Mouse (Mus musculus): ENCODE measurements around the gene Tex21. TPM values are rescaled to one million over a fixed set of nuclear protein-coding genes. Genes with fewer than 3 reads are reported as not detected.

Gene Tex21
- total and polyA plus RNA-seq, 3 experiments, result 4.4 to 6.7 TPM; not detected in 1

DNA sequence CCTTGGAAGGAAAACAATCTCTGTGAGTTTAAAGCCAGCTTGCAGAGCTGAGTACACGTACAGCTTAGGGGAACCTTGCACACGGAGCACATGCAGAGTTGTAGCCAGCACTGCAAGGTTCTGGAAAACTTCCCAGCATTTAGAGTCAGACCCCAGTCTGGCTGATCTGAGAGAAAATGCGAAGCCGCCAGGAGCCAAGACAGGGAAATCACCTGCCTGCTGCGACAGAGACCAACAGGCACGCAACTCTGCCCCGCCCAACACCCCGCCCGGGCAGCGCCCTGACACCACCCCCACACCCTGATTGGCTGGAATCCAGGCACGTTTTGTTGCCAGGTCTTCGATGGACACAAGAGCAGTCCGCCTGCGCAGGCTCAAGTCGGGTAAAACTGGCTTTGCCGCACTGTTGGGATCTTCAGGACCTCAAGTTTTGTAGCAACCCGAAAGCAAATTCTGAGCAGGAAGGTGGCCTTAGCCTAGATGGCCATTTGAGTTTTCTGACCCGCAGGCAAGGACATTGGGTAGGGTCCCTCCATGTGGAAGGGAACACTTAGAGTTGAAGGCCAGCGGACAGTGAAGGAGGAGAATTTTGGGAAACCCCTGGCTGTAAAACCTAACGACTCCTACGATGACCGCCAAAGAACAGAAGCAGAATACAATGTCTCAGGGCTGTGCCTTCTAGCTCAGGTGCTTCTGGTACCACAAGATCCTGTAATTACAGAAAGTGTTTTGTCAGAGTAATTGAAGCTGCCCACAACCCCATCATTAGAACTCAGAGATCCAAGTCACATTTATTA lies 50.4 kb downstream of the Tex21 start:
- TF ChIP-seq ZMIZ1 (IDR thresholded peaks at IDR 0.05; ENCODE audit: low read depth, low read length) (no peak), ELF1 (IDR thresholded peaks at IDR 0.05; ENCODE audit: low read depth, low read length) (no peak), NRF1 (IDR thresholded peaks at IDR 0.05; ENCODE audit: insufficient read depth, low read depth, low read length, poor library complexity, severe bottlenecking) (peak; percentile 81), GATA1 (IDR thresholded peaks at IDR 0.05; ENCODE audit: low read depth, low read length) (no peak), USF1 (IDR thresholded peaks at IDR 0.05; ENCODE audit: low read depth, low read length) (peak; percentile 39; the same call in 1 of the 2 replicates), JUND (IDR thresholded peaks at IDR 0.05; ENCODE audit: low read depth, low read length) (no peak), TCF12 (IDR thresholded peaks at IDR 0.05; ENCODE audit: low read depth, low read length) (no peak), POLR2AphosphoS5 (IDR thresholded peaks at IDR 0.05; ENCODE audit: borderline replicate concordance, low read depth, low read length) (no peak), BHLHE40 (IDR thresholded peaks at IDR 0.05; ENCODE audit: borderline replicate concordance, low read depth, low read length) (peak; percentile 84), MAX (IDR thresholded peaks at IDR 0.05; ENCODE audit: low read length) (peak; percentile 76), NELFE (IDR thresholded peaks at IDR 0.05; ENCODE audit: low read depth, low read length) (no peak), RAD21 (IDR thresholded peaks at IDR 0.05; ENCODE audit: low read depth, low read length) (no peak), TBP (IDR thresholded peaks at IDR 0.05; ENCODE audit: low read depth, low read length) (no peak), CHD1 (IDR thresholded peaks at IDR 0.05; ENCODE audit: low read depth, low read length) (no peak), ZNF384 (IDR thresholded peaks at IDR 0.05; ENCODE audit: low read depth, low read length) (no peak), CTCF (IDR thresholded peaks at IDR 0.05 in 2 of 3, conservative IDR thresholded peaks at IDR 0.05 in 1 of 3; ENCODE audit: control insufficient read depth in 1 of 3, insufficient read depth in 1 of 3, low read depth in 2 of 3, low read length in 3 of 3, poor library complexity in 1 of 3, severe bottlenecking in 1 of 3) (no peak), GABPA (IDR thresholded peaks at IDR 0.05; ENCODE audit: low read depth, low read length) (no peak), MAFK (IDR thresholded peaks at IDR 0.05; ENCODE audit: borderline replicate concordance, low read depth, low read length) (no peak), MAZ (IDR thresholded peaks at IDR 0.05; ENCODE audit: low read depth, low read length) (no peak), SIN3A (IDR thresholded peaks at IDR 0.05; ENCODE audit: low read length) (no peak), MYC (IDR thresholded peaks at IDR 0.05; ENCODE audit: low read depth, low read length) (no peak), POLR2A (IDR thresholded peaks at IDR 0.05; ENCODE audit: control insufficient read depth in 1 of 2, insufficient read depth in 1 of 2, low read depth in 1 of 2, low read length in 2 of 2, poor library complexity in 1 of 2) (no peak), ZC3H11A (IDR thresholded peaks at IDR 0.05; ENCODE audit: low read depth, low read length) (no peak), ETS1 (IDR thresholded peaks at IDR 0.05; ENCODE audit: low read depth, low read length) (no peak)
- peak overlapping the region; percentile 48 for H3K9ac ChIP-seq (ENCODE audit: control insufficient read depth, low read depth, low read length, poor library complexity, severe bottlenecking)
- H3K79me2 ChIP-seq (ENCODE audit: control insufficient read depth, insufficient read depth, low read length, poor library complexity), result no peaks in the 10 kb centered on the region
- H3K27ac ChIP-seq (ENCODE audit: control insufficient read depth, low read depth, low read length), result peak overlapping the region; percentile 17
- H3K4me1 ChIP-seq (ENCODE audit: control insufficient read depth in 1 of 2, insufficient read depth in 2 of 2, low read length in 2 of 2), result peaks cover 0 to 3% of the 10 kb centered on the region in 2 experiments; a peak in 1 of 4 replicates
- peak overlapping the region; percentile 53 to 75 for H3K4me3 ChIP-seq (ENCODE audit: control insufficient read depth in 1 of 2, insufficient read depth in 1 of 2, low read depth in 2 of 2, low read length in 2 of 2)
- no peaks in the 10 kb centered on the region for H3K27me3 ChIP-seq (ENCODE audit: control insufficient read depth in 1 of 2, insufficient read depth in 2 of 2, low read length in 2 of 2)
- peak; percentile 92 for DNase-seq (ENCODE audit: low read depth, low spot score)
- H3K36me3 ChIP-seq (ENCODE audit: control insufficient read depth in 1 of 2, insufficient read depth in 2 of 2, low read length in 2 of 2), result no peaks in the 10 kb centered on the region; a peak in 1 of 4 replicates
- H3K9me3 ChIP-seq (replicated peaks; ENCODE audit: insufficient read depth, low read length), result no peaks in the 10 kb centered on the region

Measured in MEL (cell line).